Mouse (Mus musculus) ovary, postnatal 14 days (tissue): ENCODE data around the gene Aldh1l1.

Experiments used
- DNase-seq: peaks from one replicate; pipeline ENCODE4 v3.0.0; 2022; ENCODE audit warnings: low spot score

The Aldh1l1 gene

GRCm38 (mm10) chr6:90507443-90507842, 21.2 kb downstream of the Aldh1l1 start:
- no peak for DNase-seq

GRCm38 (mm10) chr6:90508197-90508624, 22.0 kb downstream of the Aldh1l1 start:
- peak; percentile 24 for DNase-seq

- peak; percentile 34 for DNase-seq
Observed at GRCm38 (mm10) chr6:90509085-90509484, 22.9 kb downstream of the Aldh1l1 start.

GRCm38 (mm10) chr6:90512416-90512815, 26.2 kb downstream of the Aldh1l1 start:
- DNase-seq: no peak

GRCm38 (mm10) chr6:90513074-90513856, 27.0 kb downstream of the Aldh1l1 start:
- DNase-seq: no peak

GRCm38 (mm10) chr6:90514369-90514768, 28.1 kb downstream of the Aldh1l1 start:
- DNase-seq: no peak

GRCm38 (mm10) chr6:90514883-90515405, 28.7 kb downstream of the Aldh1l1 start:
- DNase-seq: peak; percentile 85

GRCm38 (mm10) chr6:90518892-90519291, 32.7 kb downstream of the Aldh1l1 start:
- DNase-seq: no peak

GRCm38 (mm10) chr6:90519375-90519774, 33.1 kb downstream of the Aldh1l1 start:
- no peak for DNase-seq

- no peak for DNase-seq
Observed at GRCm38 (mm10) chr6:90526406-90526805, 40.2 kb downstream of the Aldh1l1 start.

- no peak for DNase-seq
Observed at GRCm38 (mm10) chr6:90529461-90530046, 43.3 kb downstream of the Aldh1l1 start.

- no peak for DNase-seq
Observed at GRCm38 (mm10) chr6:90532575-90533190, 46.5 kb downstream of the Aldh1l1 start.

GRCm38 (mm10) chr6:90533505-90533904, 47.3 kb downstream of the Aldh1l1 start:
- DNase-seq: no peak

- no peak for DNase-seq
Observed at GRCm38 (mm10) chr6:90534701-90535475, 48.7 kb downstream of the Aldh1l1 start.

GRCm38 (mm10) chr6:90536824-90537223, 50.6 kb downstream of the Aldh1l1 start:
- no peak for DNase-seq

GRCm38 (mm10) chr6:90537941-90538340, 51.7 kb downstream of the Aldh1l1 start:
- DNase-seq: peak; percentile 65

- no peak for DNase-seq
Observed at GRCm38 (mm10) chr6:90539271-90539670, 53.0 kb downstream of the Aldh1l1 start.

GRCm38 (mm10) chr6:90540520-90540919, 54.3 kb downstream of the Aldh1l1 start:
- DNase-seq: no peak

- no peak for DNase-seq
Observed at GRCm38 (mm10) chr6:90541367-90541772, 55.1 kb downstream of the Aldh1l1 start.

GRCm38 (mm10) chr6:90544433-90544832, 58.2 kb downstream of the Aldh1l1 start:
- DNase-seq: no peak

- DNase-seq: no peak
Observed at GRCm38 (mm10) chr6:90546274-90546673, 60.0 kb downstream of the Aldh1l1 start.

GRCm38 (mm10) chr6:90547041-90547440, 60.8 kb downstream of the Aldh1l1 start:
- no peak for DNase-seq
